11 mouse cellular contexts compared by ENCODE assay signal in the genomic region with DNA sequence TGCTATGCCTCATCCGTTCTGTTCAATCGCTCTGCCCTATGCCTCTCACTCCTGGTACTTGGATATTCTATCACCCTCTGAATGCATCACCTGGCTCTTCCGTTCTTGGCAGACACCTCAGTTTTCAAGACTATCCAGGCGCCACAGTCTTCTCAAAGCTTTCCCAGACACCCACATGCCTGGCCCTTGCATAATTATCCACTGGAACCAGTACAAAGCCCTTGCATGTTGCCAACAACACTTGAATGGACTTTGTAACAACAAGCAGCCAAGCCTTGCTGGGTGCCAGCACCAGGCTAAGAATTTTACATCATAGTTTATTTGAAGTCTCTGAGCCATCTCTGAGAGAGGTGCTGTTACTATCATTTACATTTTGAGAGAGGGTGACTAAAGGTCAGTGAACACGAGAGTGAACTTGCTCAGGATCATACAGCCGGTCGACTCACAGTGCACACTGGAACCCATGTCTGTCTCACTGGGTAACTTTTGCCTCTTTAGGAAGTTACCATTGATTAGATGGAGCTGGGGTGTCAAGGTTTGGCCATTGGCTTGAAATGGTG.
A peak's percentile ranks its signal among the peaks of the same experiment; 100 is the strongest.
DNase-seq lines count a peak whose midpoint lies in the region; ATAC-seq and TF ChIP-seq lines count a peak whose summit lies in the region.
"Had no signal": no experiment of that assay in that cellular context is flagged by ENCODE, and none has a peak within 500 bp of the region (broad histone marks: within the 10 kb centered on the region; RNA-seq: fewer than 3 reads in every experiment).

No protein-coding gene starts in this region.

- peak; percentile 42 for DNase-seq in adrenal gland, postnatal 10 days
- no peak for DNase-seq in adrenal gland, postnatal 4 days (ENCODE audit: low spot score in 2 of 2)
- peak; percentile 12 to 26 for DNase-seq in lung, adult 18-20 months
- DNase-seq in lung, adult 2 months, result no peak
- peak; percentile 63 for DNase-seq in kidney, postnatal 14 days
- DNase-seq in lung, postnatal 4 days, result peak; percentile 6 to 22
- DNase-seq in embryo, embryonic 11 days, result no peak
- DNase-seq in hindbrain, embryonic 11.5 days (ENCODE audit: low spot score), result no peak

- no peak for TF ChIP-seq POLR2A in lung, adult 2 months (IDR thresholded peaks at IDR 0.05; ENCODE audit: borderline replicate concordance, extremely low read depth, low read depth, low read length)

- TF ChIP-seq CTCF in lung, adult 2 months (IDR thresholded peaks at IDR 0.05; ENCODE audit: insufficient read depth, low read length), result no peak

- H3K36me3 ChIP-seq in hindbrain, embryonic 11.5 days (ENCODE audit: control insufficient read depth, insufficient read depth, low read length), result no peaks in the 10 kb centered on the region
- H3K36me3 ChIP-seq: limb, embryonic 12.5 days; neural tube, embryonic 12.5 days had no signal

- H3K9ac ChIP-seq in hindbrain, embryonic 11.5 days (ENCODE audit: low read depth, low read length), result no peak overlapping the region
- H3K9ac ChIP-seq: limb, embryonic 12.5 days; neural tube, embryonic 12.5 days had no signal

- no peak overlapping the region for H3K4me3 ChIP-seq in lung, adult 2 months (replicated peaks; ENCODE audit: extremely low read depth, low read depth, low read length)
- no peak overlapping the region for H3K4me3 ChIP-seq in hindbrain, embryonic 11.5 days (ENCODE audit: low read depth, low read length)
- H3K4me3 ChIP-seq: limb, embryonic 12.5 days; neural tube, embryonic 12.5 days had no signal

- no peak overlapping the region for H3K4me2 ChIP-seq in hindbrain, embryonic 11.5 days (replicated peaks; ENCODE audit: low read depth, low read length)
- H3K4me2 ChIP-seq: limb, embryonic 12.5 days; neural tube, embryonic 12.5 days had no signal

- 76% methylated on average over 7 of the region's 7 CpGs for WGBS in lung, adult 2 months
- 91% methylated on average over 7 of the region's 7 CpGs for WGBS in hindbrain, embryonic 11.5 days

- no peaks in the 10 kb centered on the region for H3K9me3 ChIP-seq in hindbrain, embryonic 11.5 days (ENCODE audit: control insufficient read depth, low read length)
- H3K9me3 ChIP-seq: limb, embryonic 12.5 days; neural tube, embryonic 12.5 days had no signal

- ATAC-seq in hindbrain, embryonic 11.5 days (ENCODE audit: low FRiP score), result no peak
- ATAC-seq: activated CD4-positive, CD25-positive, alpha-beta regulatory T cell, adult 4 months had no signal

- H3K27ac ChIP-seq in hindbrain, embryonic 11.5 days (ENCODE audit: low read depth, low read length), result no peak overlapping the region
- H3K27ac ChIP-seq: limb, embryonic 12.5 days; neural tube, embryonic 12.5 days had no signal

- H3K4me1 ChIP-seq in lung, adult 2 months (ENCODE audit: control insufficient read depth, insufficient read depth, low read length), result no peaks in the 10 kb centered on the region
- H3K4me1 ChIP-seq in hindbrain, embryonic 11.5 days (replicated peaks; ENCODE audit: control insufficient read depth, insufficient read depth, low read length), result no peaks in the 10 kb centered on the region
- H3K4me1 ChIP-seq: neural tube, embryonic 12.5 days had no signal

- H3K27me3 ChIP-seq in hindbrain, embryonic 11.5 days (ENCODE audit: control insufficient read depth, insufficient read depth, low read length), result no peaks in the 10 kb centered on the region
- H3K27me3 ChIP-seq: limb, embryonic 12.5 days; neural tube, embryonic 12.5 days had no signal

Comparison
In these comparisons a context has a peak if more than half of its experiments do, and no peak if none do; other contexts are left out.
1. DNase-seq: peak in adrenal gland, postnatal 10 days (single experiment), lung, adult 18-20 months (2 of 2), kidney, postnatal 14 days (single experiment) and lung, postnatal 4 days (2 of 2); none in adrenal gland, postnatal 4 days (0 of 2), lung, adult 2 months (single experiment), embryo, embryonic 11 days (single experiment) and hindbrain, embryonic 11.5 days (single experiment).